Mouse (Mus musculus): ENCODE measurements around the gene Dhrs4. TPM values are rescaled to one million over a fixed set of nuclear protein-coding genes. Genes with fewer than 3 reads are reported as not detected.

Gene Dhrs4
- polyA plus RNA-seq, 1 experiment = 27.2 TPM

- H3K4me3 ChIP-seq (ENCODE audit: control insufficient read depth, low read depth, low read length) = no peak overlapping the region
Measured at GRCm38 (mm10) chr14:55458273-55458672, 20.3 kb upstream of the Dhrs4 start.

GRCm38 (mm10) chr14:55458761-55459160 lies 19.8 kb upstream of the Dhrs4 start:
- TF ChIP-seq CTCF (IDR thresholded peaks at IDR 0.05; ENCODE audit: control insufficient read depth, insufficient read depth, insufficient replicate concordance, low read depth, low read length) = no peak
- TF ChIP-seq POLR2A (IDR thresholded peaks at IDR 0.05; ENCODE audit: control insufficient read depth, low read depth, low read length) = no peak
- Histone ChIP-seq H3K27me3 (ENCODE audit: control insufficient read depth, insufficient read depth, low read length) (no peaks in the 10 kb centered on the region), H3K36me3 (ENCODE audit: control insufficient read depth, insufficient read depth, low read length) (no peaks in the 10 kb centered on the region), H3K4me1 (ENCODE audit: control insufficient read depth, insufficient read depth, low read length) (no peaks in the 10 kb centered on the region; the same call in 1 of the 2 replicates), H3K27ac (ENCODE audit: control insufficient read depth, insufficient read depth, low read depth, low read length) (no peak overlapping the region), H3K4me3 (ENCODE audit: control insufficient read depth, low read depth, low read length) (no peak overlapping the region)

More at GRCm38 (mm10) chr14:55458273-55458672, 20.3 kb upstream of the Dhrs4 start:
- Histone ChIP-seq H3K4me1 (ENCODE audit: control insufficient read depth, insufficient read depth, low read length) (no peaks in the 10 kb centered on the region; the same call in 1 of the 2 replicates), H3K27me3 (ENCODE audit: control insufficient read depth, insufficient read depth, low read length) (no peaks in the 10 kb centered on the region), H3K36me3 (ENCODE audit: control insufficient read depth, insufficient read depth, low read length) (no peaks in the 10 kb centered on the region), H3K27ac (ENCODE audit: control insufficient read depth, insufficient read depth, low read depth, low read length) (no peak overlapping the region)
- peak; percentile 89 for TF ChIP-seq CTCF (IDR thresholded peaks at IDR 0.05; ENCODE audit: control insufficient read depth, insufficient read depth, insufficient replicate concordance, low read depth, low read length)
- TF ChIP-seq POLR2A (IDR thresholded peaks at IDR 0.05; ENCODE audit: control insufficient read depth, low read depth, low read length) = no peak

GRCm38 (mm10) chr14:55459796-55460195 lies 18.8 kb upstream of the Dhrs4 start:
- Histone ChIP-seq H3K27ac (ENCODE audit: control insufficient read depth, insufficient read depth, low read depth, low read length) (no peak overlapping the region), H3K4me3 (ENCODE audit: control insufficient read depth, low read depth, low read length) (no peak overlapping the region), H3K4me1 (ENCODE audit: control insufficient read depth, insufficient read depth, low read length) (no peaks in the 10 kb centered on the region; the same call in 1 of the 2 replicates), H3K27me3 (ENCODE audit: control insufficient read depth, insufficient read depth, low read length) (no peaks in the 10 kb centered on the region), H3K36me3 (ENCODE audit: control insufficient read depth, insufficient read depth, low read length) (no peaks in the 10 kb centered on the region)
- no peak for TF ChIP-seq CTCF (IDR thresholded peaks at IDR 0.05; ENCODE audit: control insufficient read depth, insufficient read depth, insufficient replicate concordance, low read depth, low read length)
- TF ChIP-seq POLR2A (IDR thresholded peaks at IDR 0.05; ENCODE audit: control insufficient read depth, low read depth, low read length) = no peak

GRCm38 (mm10) chr14:55460297-55460696 lies 18.3 kb upstream of the Dhrs4 start:
- no peak overlapping the region for H3K4me3 ChIP-seq (ENCODE audit: control insufficient read depth, low read depth, low read length)
- no peak for TF ChIP-seq POLR2A (IDR thresholded peaks at IDR 0.05; ENCODE audit: control insufficient read depth, low read depth, low read length)
- no peak for TF ChIP-seq CTCF (IDR thresholded peaks at IDR 0.05; ENCODE audit: control insufficient read depth, insufficient read depth, insufficient replicate concordance, low read depth, low read length)
- no peaks in the 10 kb centered on the region for H3K27me3 ChIP-seq (ENCODE audit: control insufficient read depth, insufficient read depth, low read length)
- H3K36me3 ChIP-seq (ENCODE audit: control insufficient read depth, insufficient read depth, low read length) = no peaks in the 10 kb centered on the region
- no peak overlapping the region for H3K27ac ChIP-seq (ENCODE audit: control insufficient read depth, insufficient read depth, low read depth, low read length)
- H3K4me1 ChIP-seq (ENCODE audit: control insufficient read depth, insufficient read depth, low read length) = no peaks in the 10 kb centered on the region; the same call in 1 of the 2 replicates

GRCm38 (mm10) chr14:55461757-55462156 lies 16.8 kb upstream of the Dhrs4 start:
- no peak for TF ChIP-seq CTCF (IDR thresholded peaks at IDR 0.05; ENCODE audit: control insufficient read depth, insufficient read depth, insufficient replicate concordance, low read depth, low read length)
- TF ChIP-seq POLR2A (IDR thresholded peaks at IDR 0.05; ENCODE audit: control insufficient read depth, low read depth, low read length) = no peak
- H3K4me1 ChIP-seq (ENCODE audit: control insufficient read depth, insufficient read depth, low read length) = no peaks in the 10 kb centered on the region; the same call in 1 of the 2 replicates
- H3K4me3 ChIP-seq (ENCODE audit: control insufficient read depth, low read depth, low read length) = no peak overlapping the region
- H3K27ac ChIP-seq (ENCODE audit: control insufficient read depth, insufficient read depth, low read depth, low read length) = no peak overlapping the region
- no peaks in the 10 kb centered on the region for H3K36me3 ChIP-seq (ENCODE audit: control insufficient read depth, insufficient read depth, low read length)
- no peaks in the 10 kb centered on the region for H3K27me3 ChIP-seq (ENCODE audit: control insufficient read depth, insufficient read depth, low read length)

- Histone ChIP-seq H3K36me3 (ENCODE audit: control insufficient read depth, insufficient read depth, low read length) (no peaks in the 10 kb centered on the region), H3K4me1 (ENCODE audit: control insufficient read depth, insufficient read depth, low read length) (peaks cover 4% of the 10 kb centered on the region), H3K4me3 (ENCODE audit: control insufficient read depth, low read depth, low read length) (no peak overlapping the region)
Measured at GRCm38 (mm10) chr14:55466481-55466880, 12.1 kb upstream of the Dhrs4 start.

GRCm38 (mm10) chr14:55467108-55467507 lies 11.4 kb upstream of the Dhrs4 start:
- no peak for TF ChIP-seq POLR2A (IDR thresholded peaks at IDR 0.05; ENCODE audit: control insufficient read depth, low read depth, low read length)
- TF ChIP-seq CTCF (IDR thresholded peaks at IDR 0.05; ENCODE audit: control insufficient read depth, insufficient read depth, insufficient replicate concordance, low read depth, low read length) = no peak
- Histone ChIP-seq H3K27ac (ENCODE audit: control insufficient read depth, insufficient read depth, low read depth, low read length) (no peak overlapping the region), H3K4me1 (ENCODE audit: control insufficient read depth, insufficient read depth, low read length) (peaks cover 4% of the 10 kb centered on the region), H3K4me3 (ENCODE audit: control insufficient read depth, low read depth, low read length) (no peak overlapping the region), H3K27me3 (ENCODE audit: control insufficient read depth, insufficient read depth, low read length) (no peaks in the 10 kb centered on the region), H3K36me3 (ENCODE audit: control insufficient read depth, insufficient read depth, low read length) (no peaks in the 10 kb centered on the region)

More at GRCm38 (mm10) chr14:55466481-55466880, 12.1 kb upstream of the Dhrs4 start:
- H3K27ac ChIP-seq (ENCODE audit: control insufficient read depth, insufficient read depth, low read depth, low read length) = no peak overlapping the region
- H3K27me3 ChIP-seq (ENCODE audit: control insufficient read depth, insufficient read depth, low read length) = no peaks in the 10 kb centered on the region
- TF ChIP-seq CTCF (IDR thresholded peaks at IDR 0.05; ENCODE audit: control insufficient read depth, insufficient read depth, insufficient replicate concordance, low read depth, low read length) = no peak
- no peak for TF ChIP-seq POLR2A (IDR thresholded peaks at IDR 0.05; ENCODE audit: control insufficient read depth, low read depth, low read length)

All from testis, adult 2 months (tissue).